Mouse (Mus musculus) kidney, adult 8-10 months (tissue): ENCODE data around the gene Vmn1r77.
"Not testable (repeated sequence)": the region's sequence is repeated elsewhere in the genome, so short reads cannot be mapped to it uniquely, and the experiment has no call there.

ENCODE experiments used
- DNase-seq, 2 experiments: peaks; one replicate each; pipeline ENCODE4 v3.0.0; 2022

Gene Vmn1r77

GRCm38 (mm10) chr7:12036452-12036851 lies at the start of gene Vmn1r77:
Gene Vmn1r77, plus strand, starts transcription at chr7:12036752.
- DNase-seq = not testable (repeated sequence)

DNA sequence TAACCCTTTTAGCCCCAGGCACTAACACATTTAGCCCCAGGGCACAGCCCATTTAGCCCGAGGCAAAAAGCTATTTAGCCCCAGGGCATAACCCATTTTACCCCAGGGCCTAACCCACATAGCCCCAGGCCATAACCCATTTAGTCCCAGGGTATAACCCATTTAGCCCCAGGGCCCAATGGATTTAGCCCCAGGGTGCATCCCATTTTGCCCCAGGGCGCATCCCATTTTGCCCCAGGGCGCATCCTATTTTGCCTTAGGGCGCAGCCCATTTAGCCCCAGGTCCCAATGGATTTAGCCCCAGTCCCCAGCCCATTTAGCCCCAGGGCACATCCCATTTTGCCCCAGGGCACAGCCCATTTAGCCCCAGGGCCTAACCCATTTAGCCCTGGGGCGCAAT lies 25.1 kb upstream of the Vmn1r77 start:
- not testable (repeated sequence) for DNase-seq

- DNase-seq = not testable (repeated sequence)
These were observed 24.2 kb upstream of the Vmn1r77 start for GRCm38 (mm10) chr7:12012392-12012791.

DNA sequence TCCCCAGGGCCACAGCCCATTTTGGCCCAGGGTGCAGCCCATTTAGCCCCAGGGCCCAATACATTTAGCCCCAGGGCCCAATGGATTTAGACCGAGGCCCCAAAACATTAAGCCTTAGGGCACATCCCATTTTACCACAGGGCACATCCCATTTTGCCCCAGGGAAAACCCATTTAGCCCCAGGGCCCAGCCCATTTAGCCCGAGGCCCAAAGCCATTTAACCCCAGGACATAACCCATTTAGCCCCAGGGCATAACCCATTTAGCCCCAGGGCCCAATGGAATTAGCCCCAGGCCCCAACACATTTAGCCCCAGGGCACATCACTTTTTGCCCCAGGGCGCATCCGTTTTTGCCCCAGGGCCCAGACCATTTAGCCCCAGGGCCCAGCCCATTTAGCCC lies 23.4 kb upstream of the Vmn1r77 start:
- DNase-seq = no peak

DNA sequence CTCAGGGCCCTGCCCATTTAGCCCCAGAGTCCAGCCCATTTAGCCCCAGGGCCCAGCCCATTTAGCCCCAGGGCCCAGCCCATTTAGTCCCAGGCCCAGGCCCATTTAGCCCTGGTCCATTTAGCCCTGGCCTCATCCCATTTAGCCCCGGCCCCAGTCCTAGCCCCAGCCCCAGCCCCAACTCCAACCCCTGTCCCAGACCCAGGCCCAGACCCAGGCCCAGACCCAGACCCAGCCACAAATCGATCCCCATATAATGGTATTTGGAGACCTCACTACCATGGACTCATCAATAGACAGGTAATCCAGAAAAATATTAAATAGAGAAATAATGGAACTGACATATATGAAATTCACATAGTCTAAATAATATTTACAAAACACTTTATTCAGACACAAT lies 18.7 kb upstream of the Vmn1r77 start:
- DNase-seq = not testable (repeated sequence)

DNA sequence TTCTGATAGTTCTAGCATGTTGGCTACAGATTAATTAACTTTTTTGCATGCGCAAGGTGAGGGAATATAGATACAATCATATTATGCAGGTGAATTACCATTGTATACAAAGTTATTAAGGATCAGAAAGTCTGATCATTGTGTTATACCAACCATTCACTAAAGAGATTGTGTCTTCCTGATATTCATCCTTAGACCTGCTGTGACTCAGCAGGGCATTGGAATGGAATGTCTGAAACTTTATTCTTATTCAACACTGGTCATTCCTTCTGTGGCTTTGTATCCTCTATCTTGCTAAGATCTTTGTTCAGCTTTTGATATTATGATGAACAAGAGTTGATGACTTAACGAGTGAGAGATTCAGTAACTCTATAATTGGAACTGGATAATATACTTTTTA lies 4.1 kb downstream of the Vmn1r77 start:
- DNase-seq = no peak
